Mouse (Mus musculus) E14TG2a.4 (cell line): ENCODE results near the gene Wipf3.

Source experiments
- CTCF ChIP-seq: conservative IDR thresholded peaks from 2 replicates; pipeline ENCODE4 v1.5.1; 2014; ENCODE audit warnings: low read length
- NANOG ChIP-seq: IDR thresholded peaks from 2 replicates; pipeline ENCODE4 v1.6.1; 2014; ENCODE audit warnings: borderline replicate concordance, low read length, mixed read lengths
- POU5F1 ChIP-seq: IDR thresholded peaks from 2 replicates; pipeline ENCODE4 v1.6.1; 2014; ENCODE audit warnings: low read length, borderline replicate concordance

GRCm38 (mm10) chr6:54432191-54432590 is 2.8 kb downstream of the Wipf3 start:
- no peak for TF ChIP-seq CTCF
- no peak for TF ChIP-seq NANOG
- TF ChIP-seq POU5F1 = no peak
